Mouse (Mus musculus) limb, embryonic 12.5 days (tissue): ENCODE results near the gene Robo1. TPM values are rescaled to one million over a fixed set of nuclear protein-coding genes. Genes with fewer than 3 reads are reported as not detected.

Experiments
- ATAC-seq: fragments of 200-750 bp; cut with Nextera tagmentation; 2 replicates; pipeline ENCODE4 v1.8.0; 2017; ENCODE audit warnings: low read depth, moderate TSS enrichment; ENCODE audit not compliant: insufficient number of reproducible peaks, insufficient read depth, low FRiP score, low TSS enrichment
- H3K27ac ChIP-seq: fragments of 300-500 bp; sonication (generic); 2 replicates; pipeline ENCODE4 v1.5.1; 2016; ENCODE audit warnings: mild to moderate bottlenecking, moderate library complexity
- H3K27me3 ChIP-seq: fragments of 300-500 bp; sonication (generic); 2 replicates; pipeline ENCODE4 v1.6.1; 2016; ENCODE audit warnings: mild to moderate bottlenecking, moderate library complexity
- H3K36me3 ChIP-seq: fragments of 300-500 bp; sonication (generic); 2 replicates; pipeline ENCODE4 v1.6.1; 2016; ENCODE audit warnings: mild to moderate bottlenecking, moderate library complexity
- H3K4me1 ChIP-seq: fragments of 300-500 bp; sonication (generic); replicated peaks from 2 replicates; pipeline ENCODE4 v1.6.1; 2016
- H3K4me2 ChIP-seq: fragments of 300-500 bp; sonication (generic); 2 replicates; pipeline ENCODE4 v1.6.1; 2016; ENCODE audit warnings: mild to moderate bottlenecking, moderate library complexity
- H3K4me3 ChIP-seq: fragments of 300-500 bp; sonication (generic); replicated peaks from 2 replicates; pipeline ENCODE4 v1.5.1; 2016; ENCODE audit warnings: mild to moderate bottlenecking
- H3K9ac ChIP-seq: fragments of 300-500 bp; sonication (generic); replicated peaks from 2 replicates; pipeline ENCODE4 v1.6.1; 2016; ENCODE audit warnings: mild to moderate bottlenecking, moderate library complexity
- H3K9me3 ChIP-seq: fragments of 300-500 bp; sonication (generic); 2 replicates; pipeline ENCODE4 v1.6.1; 2016; ENCODE audit warnings: mild to moderate bottlenecking, moderate library complexity
- WGBS: fragments of 180-500 bp; shearing (Covaris S2); methylation state at CpG from one replicate; pipeline ENCODE4 v1.1.7; 2016; 5-methylcytosine and 5-hydroxymethylcytosine counted together
- polyA plus RNA-seq: library from polyadenylated mRNA; unstranded; fragments of >200 nt; fragmentation: Nextera tagmentation; extraction: Ambion mirVana; gene quantifications from 2 replicates; pipeline ENCODE4 v1.2.1, GENCODE M21; 2016

Gene Robo1
- polyA plus RNA-seq, 1 experiment from 2014 or later: 61.6 TPM

- 78% methylated on average over 8 of the region's 8 CpGs for WGBS
- Histone ChIP-seq H3K9ac (no peak overlapping the region), H3K4me1 (peaks cover 31% of the 10 kb centered on the region), H3K9me3 (no peaks in the 10 kb centered on the region), H3K4me3 (no peak overlapping the region), H3K4me2 (no peak overlapping the region), H3K36me3 (no peaks in the 10 kb centered on the region), H3K27ac (no peak overlapping the region), H3K27me3 (no peaks in the 10 kb centered on the region)
- no peak for ATAC-seq
Measured at GRCm38 (mm10) chr16:72769214-72769834, 461.2 kb downstream of the Robo1 start.

DNA sequence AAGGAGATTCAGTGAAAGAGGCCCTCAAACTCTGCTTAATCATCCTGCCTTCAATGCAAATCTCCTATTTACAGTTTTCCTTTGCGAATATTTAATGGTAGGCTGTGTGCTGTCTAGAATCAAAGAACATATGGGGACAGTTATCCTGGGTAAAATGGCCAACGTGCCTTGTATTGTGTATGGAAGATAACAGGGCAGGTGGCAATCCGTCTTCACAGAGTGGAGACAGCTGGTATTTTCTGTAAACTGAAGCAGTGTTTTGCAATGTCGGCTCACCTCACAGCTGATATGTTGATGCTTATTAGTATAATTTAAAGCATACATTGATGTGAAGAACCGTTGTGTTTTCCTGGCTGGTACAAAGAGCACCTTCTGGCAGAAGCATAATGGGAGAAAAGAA, 464.2 kb downstream of the Robo1 start:
- no peaks in the 10 kb centered on the region for H3K36me3 ChIP-seq
- no peaks in the 10 kb centered on the region for H3K27me3 ChIP-seq
- no peaks in the 10 kb centered on the region for H3K9me3 ChIP-seq
- H3K4me1 ChIP-seq: peaks cover 19% of the 10 kb centered on the region
- 51% methylated on average over 5 of the region's 5 CpGs for WGBS
- no peak overlapping the region for H3K4me2 ChIP-seq
- H3K9ac ChIP-seq: no peak overlapping the region
- no peak overlapping the region for H3K27ac ChIP-seq
- no peak for ATAC-seq
- no peak overlapping the region for H3K4me3 ChIP-seq

- H3K4me1 ChIP-seq: peaks cover 19% of the 10 kb centered on the region
- no peaks in the 10 kb centered on the region for H3K36me3 ChIP-seq
- no peaks in the 10 kb centered on the region for H3K9me3 ChIP-seq
- no peak overlapping the region for H3K27ac ChIP-seq
- H3K4me3 ChIP-seq: no peak overlapping the region
- no peak overlapping the region for H3K4me2 ChIP-seq
- no peak overlapping the region for H3K9ac ChIP-seq
- WGBS: 53% methylated on average over 7 of the region's 7 CpGs
- no peaks in the 10 kb centered on the region for H3K27me3 ChIP-seq
- no peak for ATAC-seq
Measured at GRCm38 (mm10) chr16:72773034-72773433, 464.9 kb downstream of the Robo1 start.

GRCm38 (mm10) chr16:72778520-72778919, 470.4 kb downstream of the Robo1 start:
- ATAC-seq: no peak
- H3K4me3 ChIP-seq: no peak overlapping the region
- no peaks in the 10 kb centered on the region for H3K36me3 ChIP-seq
- H3K4me2 ChIP-seq: no peak overlapping the region
- 32% methylated on average over 9 of the region's 9 CpGs for WGBS
- H3K27me3 ChIP-seq: no peaks in the 10 kb centered on the region
- H3K9ac ChIP-seq: no peak overlapping the region
- H3K9me3 ChIP-seq: no peaks in the 10 kb centered on the region
- H3K27ac ChIP-seq: no peak overlapping the region
- peaks cover 6% of the 10 kb centered on the region for H3K4me1 ChIP-seq

DNA sequence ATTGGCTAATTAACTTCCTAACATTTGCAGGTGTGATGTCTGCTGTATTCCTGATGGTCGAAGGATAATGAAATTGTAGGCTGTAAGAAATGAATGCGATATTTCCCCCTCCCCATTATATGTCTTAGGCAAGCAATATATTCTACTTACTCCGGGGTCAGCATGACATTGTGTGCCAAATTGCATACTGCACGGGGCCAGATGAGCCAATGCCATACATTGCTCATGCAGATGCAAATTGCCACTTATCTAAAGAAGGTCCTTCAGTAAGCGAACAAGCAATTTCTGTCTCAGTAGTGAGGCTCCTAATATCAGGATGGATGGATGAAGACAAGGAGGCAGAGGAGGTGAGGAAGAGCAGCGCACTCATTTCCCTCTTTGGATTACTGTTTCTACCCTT, 474.1 kb downstream of the Robo1 start:
- no peaks in the 10 kb centered on the region for H3K27me3 ChIP-seq
- H3K27ac ChIP-seq: no peak overlapping the region
- peaks cover 6% of the 10 kb centered on the region for H3K4me1 ChIP-seq
- H3K9ac ChIP-seq: no peak overlapping the region
- no peak for ATAC-seq
- no peaks in the 10 kb centered on the region for H3K9me3 ChIP-seq
- WGBS: 88% methylated on average over 6 of the region's 6 CpGs
- no peaks in the 10 kb centered on the region for H3K36me3 ChIP-seq
- H3K4me3 ChIP-seq: no peak overlapping the region
- H3K4me2 ChIP-seq: no peak overlapping the region

- H3K27ac ChIP-seq: no peak overlapping the region
- H3K9me3 ChIP-seq: no peaks in the 10 kb centered on the region
- no peak overlapping the region for H3K4me2 ChIP-seq
- no peaks in the 10 kb centered on the region for H3K36me3 ChIP-seq
- H3K9ac ChIP-seq: no peak overlapping the region
- H3K4me1 ChIP-seq: no peaks in the 10 kb centered on the region
- ATAC-seq: no peak
- H3K27me3 ChIP-seq: no peaks in the 10 kb centered on the region
- no peak overlapping the region for H3K4me3 ChIP-seq
- 91% methylated on average over 6 of the region's 6 CpGs for WGBS
Measured at GRCm38 (mm10) chr16:72786079-72786478, 478.0 kb downstream of the Robo1 start.

GRCm38 (mm10) chr16:72786636-72787035, 478.5 kb downstream of the Robo1 start:
- no peaks in the 10 kb centered on the region for H3K9me3 ChIP-seq
- no peak for ATAC-seq
- no peak overlapping the region for H3K9ac ChIP-seq
- no peak overlapping the region for H3K4me2 ChIP-seq
- H3K4me3 ChIP-seq: no peak overlapping the region
- no peaks in the 10 kb centered on the region for H3K36me3 ChIP-seq
- H3K27me3 ChIP-seq: no peaks in the 10 kb centered on the region
- 82% methylated on average over 5 of the region's 5 CpGs for WGBS
- H3K4me1 ChIP-seq: no peaks in the 10 kb centered on the region
- H3K27ac ChIP-seq: no peak overlapping the region

- Histone ChIP-seq H3K27me3 (no peaks in the 10 kb centered on the region), H3K4me3 (no peak overlapping the region), H3K4me1 (no peaks in the 10 kb centered on the region), H3K36me3 (no peaks in the 10 kb centered on the region), H3K4me2 (no peak overlapping the region), H3K9me3 (no peaks in the 10 kb centered on the region), H3K27ac (no peak overlapping the region), H3K9ac (no peak overlapping the region)
- 75% methylated on average over 7 of the region's 7 CpGs for whole genome bisulfite sequencing
- no peak for ATAC-seq
Measured at GRCm38 (mm10) chr16:72788017-72788416, 479.9 kb downstream of the Robo1 start.

- Histone ChIP-seq H3K9ac (no peak overlapping the region), H3K27me3 (no peaks in the 10 kb centered on the region), H3K9me3 (no peaks in the 10 kb centered on the region), H3K4me2 (no peak overlapping the region), H3K27ac (no peak overlapping the region), H3K4me3 (no peak overlapping the region), H3K36me3 (no peaks in the 10 kb centered on the region), H3K4me1 (peaks cover 16% of the 10 kb centered on the region)
- 74% methylated on average over 9 of the region's 9 CpGs for WGBS
- no peak for ATAC-seq
Measured at GRCm38 (mm10) chr16:72791181-72791705, 483.1 kb downstream of the Robo1 start.

GRCm38 (mm10) chr16:72794692-72795378, 486.7 kb downstream of the Robo1 start:
- Histone ChIP-seq H3K4me3 (no peak overlapping the region), H3K9me3 (no peaks in the 10 kb centered on the region), H3K27ac (0 out of 2 replicates have a peak overlapping the region, but pooled peaks have one; percentile 5), H3K4me2 (no peak overlapping the region), H3K4me1 (peaks cover 35% of the 10 kb centered on the region), H3K36me3 (no peaks in the 10 kb centered on the region), H3K27me3 (no peaks in the 10 kb centered on the region), H3K9ac (no peak overlapping the region)
- 64% methylated on average over 6 of the region's 6 CpGs for WGBS
- no peak for ATAC-seq

GRCm38 (mm10) chr16:72795379-72795712, 487.2 kb downstream of the Robo1 start:
- 0 out of 2 replicates have a peak overlapping the region, but pooled peaks have one; percentile 5 for H3K27ac ChIP-seq
- WGBS: 62% methylated on average over 1 of the region's 1 CpGs
- ATAC-seq: no peak

More at GRCm38 (mm10) chr16:72795379-72795712, 487.2 kb downstream of the Robo1 start:
- Histone ChIP-seq H3K27me3 (no peaks in the 10 kb centered on the region), H3K9ac (no peak overlapping the region), H3K4me3 (no peak overlapping the region), H3K9me3 (no peaks in the 10 kb centered on the region), H3K4me1 (peaks cover 40% of the 10 kb centered on the region), H3K4me2 (no peak overlapping the region), H3K36me3 (no peaks in the 10 kb centered on the region)
